Mouse (Mus musculus): ENCODE measurements around the gene AU040320. TPM values are rescaled to one million over a fixed set of nuclear protein-coding genes. Genes with fewer than 3 reads are reported as not detected.

The AU040320 gene
- polyA plus RNA-seq, 1 experiment from 2014 or later = 28.9 TPM

DNA sequence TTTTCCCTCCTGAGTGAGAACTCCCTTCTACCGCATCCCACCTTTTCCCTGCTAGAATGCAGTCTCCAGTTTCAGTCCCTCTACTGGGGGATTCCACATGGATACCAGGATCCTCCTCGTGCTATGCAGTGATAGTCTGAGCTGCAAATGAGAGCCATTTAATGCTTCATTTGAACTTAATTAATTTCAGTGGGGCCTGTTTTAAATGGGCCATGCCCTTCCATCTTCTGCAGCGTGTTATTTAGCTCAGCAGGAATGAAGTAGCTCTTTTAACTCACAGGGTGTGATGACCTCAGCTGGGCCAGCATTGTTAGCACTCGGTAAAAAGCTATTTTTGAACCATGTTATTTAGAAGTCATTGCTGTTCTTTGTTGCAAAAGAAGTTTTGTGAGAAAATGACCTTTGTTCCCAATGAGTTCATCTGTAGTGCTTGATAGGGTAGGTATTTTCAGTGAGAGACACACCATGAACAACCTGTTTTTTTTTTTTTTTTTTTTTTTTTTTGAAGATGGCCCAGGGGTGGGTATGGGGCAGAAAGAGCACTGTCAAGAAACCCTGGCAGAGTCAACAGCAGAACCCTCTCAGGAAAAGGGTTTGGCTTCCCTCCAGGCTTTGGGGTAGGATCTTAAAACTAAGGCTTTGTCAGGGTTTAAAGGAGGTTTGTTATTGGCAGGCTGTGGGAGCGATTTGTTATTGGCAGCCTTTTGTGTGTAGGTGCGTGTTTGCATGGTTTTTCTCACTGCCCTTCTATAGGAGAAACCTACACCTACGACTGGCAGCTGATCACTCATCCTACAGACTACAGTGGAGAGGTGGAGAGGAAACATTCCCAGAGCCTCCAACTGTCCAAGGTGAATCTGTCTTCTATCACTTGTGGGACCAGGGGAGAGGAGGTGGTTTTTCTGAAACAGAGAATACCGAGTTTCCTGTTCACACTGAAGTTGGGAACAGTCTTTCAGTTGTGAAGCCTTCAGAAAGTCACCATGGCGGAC lies 69.8 kb downstream of the AU040320 start:
- WGBS = 72% methylated on average over 9 of the region's 9 CpGs
- DNase-seq (ENCODE audit: low spot score) = no peak
- no peak overlapping the region for H3K27ac ChIP-seq (ENCODE audit: low read depth)
- no peak overlapping the region for H3K4me2 ChIP-seq (ENCODE audit: low read length)
- peaks cover 6% of the 10 kb centered on the region; the same call in 1 of the 2 replicates for H3K36me3 ChIP-seq (ENCODE audit: control insufficient read depth, insufficient read depth, low read length)
- no peak overlapping the region for H3K4me3 ChIP-seq (ENCODE audit: low read depth, low read length)
- no peak overlapping the region for H3K9ac ChIP-seq (ENCODE audit: low read length)
- no peaks in the 10 kb centered on the region for H3K9me3 ChIP-seq (ENCODE audit: control insufficient read depth, low read length)
- no peak for ATAC-seq (replicated peaks; ENCODE audit: low FRiP score, low TSS enrichment, low read depth)
- H3K4me1 ChIP-seq (replicated peaks; ENCODE audit: control insufficient read depth, insufficient read depth, low read length) = no peaks in the 10 kb centered on the region
- H3K27me3 ChIP-seq (replicated peaks; ENCODE audit: control insufficient read depth, insufficient read depth, low read length) = no peaks in the 10 kb centered on the region

DNA sequence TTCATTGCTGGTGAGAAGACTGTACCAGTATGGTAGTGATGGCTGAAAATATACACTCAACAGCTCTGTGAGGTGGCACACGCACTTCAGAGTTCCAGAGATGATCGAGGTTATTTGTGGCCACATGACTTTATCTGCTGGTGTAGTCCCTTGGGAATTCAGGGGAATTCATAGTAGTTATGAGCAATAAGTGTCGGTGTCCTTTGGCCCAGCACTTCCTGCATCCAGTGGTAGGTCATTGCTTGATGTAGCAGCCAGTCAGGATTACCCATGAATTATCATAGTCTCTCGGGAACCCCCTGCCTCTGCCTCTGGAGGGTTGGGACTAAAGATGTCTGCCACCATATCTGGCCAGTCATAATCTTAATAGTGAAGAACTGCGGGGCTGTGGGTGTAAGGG lies 70.6 kb downstream of the AU040320 start:
- Histone ChIP-seq H3K9me3 (ENCODE audit: control insufficient read depth, low read length) (no peaks in the 10 kb centered on the region), H3K4me3 (ENCODE audit: low read depth, low read length) (no peak overlapping the region), H3K36me3 (ENCODE audit: control insufficient read depth, insufficient read depth, low read length) (peaks cover 5% of the 10 kb centered on the region; the same call in 1 of the 2 replicates), H3K27me3 (replicated peaks; ENCODE audit: control insufficient read depth, insufficient read depth, low read length) (no peaks in the 10 kb centered on the region), H3K27ac (ENCODE audit: low read depth) (no peak overlapping the region), H3K9ac (ENCODE audit: low read length) (no peak overlapping the region), H3K4me2 (ENCODE audit: low read length) (no peak overlapping the region), H3K4me1 (replicated peaks; ENCODE audit: control insufficient read depth, insufficient read depth, low read length) (no peaks in the 10 kb centered on the region)
- ATAC-seq (replicated peaks; ENCODE audit: low FRiP score, low TSS enrichment, low read depth) (no peak), DNase-seq (ENCODE audit: low spot score) (no peak)
- WGBS = 88% methylated on average over 5 of the region's 5 CpGs

- no peak for ATAC-seq (replicated peaks; ENCODE audit: low FRiP score, low TSS enrichment, low read depth)
- H3K36me3 ChIP-seq (ENCODE audit: control insufficient read depth, insufficient read depth, low read length) = peaks cover 23% of the 10 kb centered on the region
- 97% methylated on average over 5 of the region's 5 CpGs for WGBS
Observed at GRCm38 (mm10) chr4:126831122-126831521, 77.8 kb downstream of the AU040320 start.

GRCm38 (mm10) chr4:126838799-126839198 lies 85.5 kb downstream of the AU040320 start:
- Histone ChIP-seq H3K36me3 (ENCODE audit: control insufficient read depth, insufficient read depth, low read length) (peaks cover 47% of the 10 kb centered on the region), H3K27ac (ENCODE audit: low read depth) (no peak overlapping the region)

More at GRCm38 (mm10) chr4:126831122-126831521, 77.8 kb downstream of the AU040320 start:
- DNase-seq (ENCODE audit: low spot score) = no peak
- Histone ChIP-seq H3K27me3 (replicated peaks; ENCODE audit: control insufficient read depth, insufficient read depth, low read length) (no peaks in the 10 kb centered on the region), H3K4me3 (ENCODE audit: low read depth, low read length) (no peak overlapping the region), H3K9me3 (ENCODE audit: control insufficient read depth, low read length) (no peaks in the 10 kb centered on the region), H3K27ac (ENCODE audit: low read depth) (no peak overlapping the region), H3K4me2 (ENCODE audit: low read length) (no peak overlapping the region), H3K9ac (ENCODE audit: low read length) (no peak overlapping the region), H3K4me1 (replicated peaks; ENCODE audit: control insufficient read depth, insufficient read depth, low read length) (no peaks in the 10 kb centered on the region)

DNA sequence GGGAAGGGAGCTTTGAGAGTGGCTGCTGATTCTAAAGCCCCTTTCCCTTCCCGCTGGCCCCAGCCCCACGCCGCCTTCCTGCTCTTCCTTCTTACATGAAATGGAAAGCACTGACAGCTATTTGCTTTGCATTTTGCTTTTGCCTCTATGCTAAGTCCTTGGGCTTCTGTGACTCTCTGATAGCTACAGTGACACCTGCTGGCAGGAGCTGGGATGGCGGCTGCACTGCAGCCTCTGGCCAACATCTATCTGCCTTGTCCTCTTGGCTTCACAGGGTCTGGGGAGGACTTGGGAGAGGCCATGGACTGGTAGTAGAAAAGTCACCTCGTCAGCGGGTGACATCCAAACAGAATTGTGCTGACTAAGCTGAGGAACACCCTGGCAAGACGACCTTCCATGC lies 86.5 kb downstream of the AU040320 start:
- no peaks in the 10 kb centered on the region for H3K9me3 ChIP-seq (ENCODE audit: control insufficient read depth, low read length)
- H3K9ac ChIP-seq (ENCODE audit: low read length) = no peak overlapping the region
- peaks cover 44% of the 10 kb centered on the region for H3K36me3 ChIP-seq (ENCODE audit: control insufficient read depth, insufficient read depth, low read length)
- no peaks in the 10 kb centered on the region for H3K4me1 ChIP-seq (replicated peaks; ENCODE audit: control insufficient read depth, insufficient read depth, low read length)
- DNase-seq (ENCODE audit: low spot score) (peak; percentile 96), ATAC-seq (replicated peaks; ENCODE audit: low FRiP score, low TSS enrichment, low read depth) (no peak)
- H3K27me3 ChIP-seq (replicated peaks; ENCODE audit: control insufficient read depth, insufficient read depth, low read length) = no peaks in the 10 kb centered on the region
- no peak overlapping the region for H3K4me2 ChIP-seq (ENCODE audit: low read length)
- 16% methylated on average over 7 of the region's 7 CpGs for WGBS
- H3K4me3 ChIP-seq (ENCODE audit: low read depth, low read length) = no peak overlapping the region
- H3K27ac ChIP-seq (ENCODE audit: low read depth) = no peak overlapping the region

More at GRCm38 (mm10) chr4:126838799-126839198, 85.5 kb downstream of the AU040320 start:
- ATAC-seq (replicated peaks; ENCODE audit: low FRiP score, low TSS enrichment, low read depth) = no peak
- Histone ChIP-seq H3K4me3 (ENCODE audit: low read depth, low read length) (no peak overlapping the region), H3K9me3 (ENCODE audit: control insufficient read depth, low read length) (no peaks in the 10 kb centered on the region), H3K9ac (ENCODE audit: low read length) (no peak overlapping the region), H3K4me2 (ENCODE audit: low read length) (no peak overlapping the region), H3K27me3 (replicated peaks; ENCODE audit: control insufficient read depth, insufficient read depth, low read length) (no peaks in the 10 kb centered on the region), H3K4me1 (replicated peaks; ENCODE audit: control insufficient read depth, insufficient read depth, low read length) (no peaks in the 10 kb centered on the region)
- WGBS = 81% methylated on average over 7 of the region's 7 CpGs
- no peak for DNase-seq (ENCODE audit: low spot score)

- ATAC-seq (replicated peaks; ENCODE audit: low FRiP score, low TSS enrichment, low read depth) = no peak
- Histone ChIP-seq H3K27ac (ENCODE audit: low read depth) (no peak overlapping the region), H3K4me1 (replicated peaks; ENCODE audit: control insufficient read depth, insufficient read depth, low read length) (no peaks in the 10 kb centered on the region), H3K27me3 (replicated peaks; ENCODE audit: control insufficient read depth, insufficient read depth, low read length) (no peaks in the 10 kb centered on the region), H3K9ac (ENCODE audit: low read length) (no peak overlapping the region), H3K4me3 (ENCODE audit: low read depth, low read length) (no peak overlapping the region), H3K9me3 (ENCODE audit: control insufficient read depth, low read length) (no peaks in the 10 kb centered on the region), H3K4me2 (ENCODE audit: low read length) (no peak overlapping the region), H3K36me3 (ENCODE audit: control insufficient read depth, insufficient read depth, low read length) (peaks cover 32% of the 10 kb centered on the region)
- WGBS = 92% methylated on average over 15 of the region's 15 CpGs
- DNase-seq (ENCODE audit: low spot score) = no peak
Observed at GRCm38 (mm10) chr4:126840996-126841560, 87.7 kb downstream of the AU040320 start.

DNA sequence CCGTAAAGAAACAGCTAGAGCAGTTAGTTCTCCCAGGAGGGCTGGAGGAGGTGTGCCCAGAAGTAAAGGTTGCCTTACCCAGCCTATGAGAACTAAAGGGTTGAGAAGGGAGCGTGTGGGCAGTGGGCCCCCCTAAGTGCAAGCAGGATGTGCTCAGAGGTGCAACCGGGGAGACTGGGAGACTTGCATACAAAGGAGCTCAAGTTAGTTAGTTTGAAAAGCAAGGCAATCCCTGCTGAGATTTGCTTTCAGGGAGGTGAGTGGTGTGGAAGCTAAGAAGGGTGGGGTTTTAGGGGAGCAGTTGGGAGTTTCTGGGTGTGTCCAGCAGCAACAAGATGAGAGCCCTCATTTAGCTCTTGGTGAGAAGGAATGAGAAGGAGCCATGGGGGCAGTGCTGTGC lies 89.6 kb downstream of the AU040320 start:
- Histone ChIP-seq H3K4me2 (ENCODE audit: low read length) (no peak overlapping the region), H3K9ac (ENCODE audit: low read length) (no peak overlapping the region), H3K4me3 (ENCODE audit: low read depth, low read length) (no peak overlapping the region), H3K27me3 (replicated peaks; ENCODE audit: control insufficient read depth, insufficient read depth, low read length) (no peaks in the 10 kb centered on the region), H3K27ac (ENCODE audit: low read depth) (no peak overlapping the region), H3K36me3 (ENCODE audit: control insufficient read depth, insufficient read depth, low read length) (peaks cover 36% of the 10 kb centered on the region), H3K4me1 (replicated peaks; ENCODE audit: control insufficient read depth, insufficient read depth, low read length) (no peaks in the 10 kb centered on the region), H3K9me3 (ENCODE audit: control insufficient read depth, low read length) (no peaks in the 10 kb centered on the region)
- WGBS = 56% methylated on average over 3 of the region's 3 CpGs
- DNase-seq (ENCODE audit: low spot score) (no peak), ATAC-seq (replicated peaks; ENCODE audit: low FRiP score, low TSS enrichment, low read depth) (no peak)

DNA sequence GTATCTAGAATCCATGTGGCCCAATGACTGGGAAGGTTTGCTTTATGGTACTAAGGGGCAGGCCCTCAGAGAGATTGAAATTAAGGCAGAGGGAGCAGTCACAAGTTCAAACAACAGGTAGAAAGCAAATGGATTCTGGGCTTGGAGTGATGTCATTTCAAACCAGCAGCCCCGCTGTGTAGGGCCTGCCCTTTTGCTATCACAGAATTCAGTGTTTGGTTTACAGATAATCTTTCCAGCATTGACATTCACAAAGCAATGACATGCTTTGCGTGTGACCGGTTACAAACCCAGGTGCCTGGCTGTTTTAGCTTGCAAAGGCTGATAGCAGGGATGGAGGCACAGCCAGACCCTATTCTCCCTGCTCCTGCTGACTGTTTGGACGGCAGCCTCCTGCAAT lies 92.3 kb downstream of the AU040320 start:
- DNase-seq (ENCODE audit: low spot score) (no peak), ATAC-seq (replicated peaks; ENCODE audit: low FRiP score, low TSS enrichment, low read depth) (no peak)
- no peaks in the 10 kb centered on the region for H3K4me1 ChIP-seq (replicated peaks; ENCODE audit: control insufficient read depth, insufficient read depth, low read length)
- H3K9ac ChIP-seq (ENCODE audit: low read length) = no peak overlapping the region
- H3K4me3 ChIP-seq (ENCODE audit: low read depth, low read length) = no peak overlapping the region
- no peak overlapping the region for H3K4me2 ChIP-seq (ENCODE audit: low read length)
- H3K9me3 ChIP-seq (ENCODE audit: control insufficient read depth, low read length) = no peaks in the 10 kb centered on the region
- H3K27ac ChIP-seq (ENCODE audit: low read depth) = no peak overlapping the region
- H3K27me3 ChIP-seq (replicated peaks; ENCODE audit: control insufficient read depth, insufficient read depth, low read length) = no peaks in the 10 kb centered on the region
- WGBS = 66% methylated on average over 4 of the region's 4 CpGs
- H3K36me3 ChIP-seq (ENCODE audit: control insufficient read depth, insufficient read depth, low read length) = peaks cover 37% of the 10 kb centered on the region

Data from intestine, embryonic 14.5 days (tissue).